Mouse (Mus musculus) lung, postnatal 10 days (tissue): Measurements from ENCODE around the gene Gm4177.
"Not testable (repeated sequence)": the region's sequence is repeated elsewhere in the genome, so short reads cannot be mapped to it uniquely, and the experiment has no call there.

Experiments used
- DNase-seq: peaks from one replicate; pipeline ENCODE4 v3.0.0; 2021

Gm4177 gene

DNA sequence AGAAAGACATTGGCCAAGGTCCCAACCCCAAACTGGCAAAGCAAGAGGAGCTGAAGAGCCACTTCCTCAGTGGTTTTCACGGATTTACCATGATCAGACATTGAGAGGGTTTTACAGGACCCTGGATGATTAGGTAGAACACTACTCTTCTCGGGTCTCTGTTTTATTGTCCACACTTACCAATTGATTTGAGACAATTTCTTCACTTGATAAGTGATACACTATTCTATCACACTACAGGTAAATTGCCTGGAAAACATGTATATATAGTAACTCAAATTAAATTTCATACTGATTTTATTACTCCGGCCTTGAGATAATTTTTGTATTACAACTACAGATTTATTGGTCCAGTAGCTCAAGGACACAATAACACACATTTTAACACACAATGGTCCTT, at the start of gene Gm4177:
Gene Gm4177 (minus strand): TSS at position 101 of the 400 bp plus-strand sequence.
- not testable (repeated sequence) for DNase-seq

DNA sequence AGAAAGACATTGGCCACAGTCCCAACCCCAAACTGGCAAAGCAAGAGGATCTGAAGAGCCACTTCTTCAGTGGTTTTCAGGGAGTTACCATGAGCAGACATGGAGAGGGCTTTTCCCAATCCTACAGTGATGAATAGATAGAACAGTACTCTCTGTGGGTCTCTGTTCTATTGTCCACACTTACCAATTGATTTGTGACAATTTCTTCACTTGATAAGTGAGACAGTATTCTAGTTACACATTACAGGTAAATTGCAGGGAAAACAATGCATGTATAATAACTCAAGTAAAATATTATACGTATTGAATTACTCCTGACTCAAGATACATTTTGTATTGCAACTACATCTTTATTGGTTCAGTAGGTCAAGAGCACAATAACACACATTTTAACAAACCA, 47.6 kb upstream of the Gm4177 start, which contains the start of gene Gm5725:
Gene Gm5725 (minus strand): TSS at position 101 of the 400 bp plus-strand sequence.
- not testable (repeated sequence) for DNase-seq

DNA sequence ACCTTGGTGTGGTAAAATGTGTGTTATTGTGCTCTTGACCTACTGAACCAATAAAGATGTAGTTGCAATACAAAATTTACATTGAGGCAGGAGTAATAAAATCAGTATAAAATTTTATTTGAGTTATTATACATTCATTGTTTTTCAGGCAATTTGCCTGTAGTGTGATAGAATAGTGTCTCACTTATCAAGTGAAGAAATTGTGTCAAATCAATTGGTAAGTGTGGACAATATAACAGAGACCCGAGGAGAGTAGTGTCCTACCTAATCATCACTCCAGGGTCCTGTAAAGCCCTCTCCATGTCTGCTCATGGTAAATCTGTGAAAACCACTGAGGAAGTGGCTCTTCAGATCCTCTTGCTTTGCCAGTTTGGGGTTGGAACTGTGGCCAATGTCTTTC, 35.5 kb upstream of the Gm4177 start, which contains the start of gene Vmn1r135:
Gene Vmn1r135 (plus strand): TSS at position 301 of the 400 bp plus-strand sequence.
- DNase-seq: not testable (repeated sequence)

DNA sequence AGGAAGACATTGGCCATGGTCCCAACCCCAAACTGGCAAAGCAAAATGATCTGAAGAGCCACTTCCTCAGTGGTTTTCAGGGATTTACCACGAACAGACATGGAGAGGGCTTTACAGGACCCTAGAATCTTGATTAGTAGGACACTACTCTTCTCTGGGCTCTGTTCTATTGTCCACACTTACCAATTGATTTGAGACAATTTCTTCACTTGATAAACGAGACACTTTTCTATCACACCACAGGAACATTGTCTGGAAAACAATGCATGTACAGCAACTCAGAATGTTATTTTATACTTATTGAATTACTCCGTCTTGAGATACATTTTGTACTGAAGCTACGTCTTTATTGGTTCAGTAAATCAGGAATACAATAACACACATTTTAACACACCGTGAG, 35.2 kb downstream of the Gm4177 start, which contains the start of gene Gm4175:
Gene Gm4175 (minus strand): TSS at position 101 of the 400 bp plus-strand sequence.
- DNase-seq: not testable (repeated sequence)
